In genomic region chr9:60180114-60180513, GRCm38 (mm10) we compare ENCODE assay signal across 21 mouse cellular contexts.
DNase-seq lines count a peak whose midpoint lies in the region; ATAC-seq and TF ChIP-seq lines count a peak whose summit lies in the region.
"Had no signal": no experiment of that assay in that cellular context is flagged by ENCODE, and none has a peak within 500 bp of the region (broad histone marks: within the 10 kb centered on the region; RNA-seq: fewer than 3 reads in every experiment).

No protein-coding gene starts in this region.

- 60% methylated on average over 6 of the region's 6 CpGs for WGBS in liver, embryonic 15.5 days (ENCODE audit: insufficient replicate concordance)
- 27% methylated on average over 6 of the region's 6 CpGs for WGBS in lung, embryonic 15.5 days
- 29% methylated on average over 6 of the region's 6 CpGs for WGBS in stomach, embryonic 14.5 days
- 31% methylated on average over 6 of the region's 6 CpGs for WGBS in stomach, postnatal 0 days

- intact Hi-C loops in gastrocnemius, postnatal 14 days (cut with DNase I; ENCODE audit: low total_unique reads) = no loop called here

- H3K27ac ChIP-seq in liver, embryonic 15.5 days (replicated peaks) = 0 out of 2 replicates have a peak overlapping the region, but pooled peaks have one; percentile 29
- peak overlapping the region; percentile 49 for H3K27ac ChIP-seq in lung, embryonic 15.5 days
- H3K27ac ChIP-seq in stomach, embryonic 14.5 days (ENCODE audit: low read length) = peak overlapping the region; percentile 66; the same call in 1 of the 2 replicates
- H3K27ac ChIP-seq in stomach, postnatal 0 days (replicated peaks) = peak overlapping the region; percentile 58
- H3K27ac ChIP-seq: embryonic facial prominence, embryonic 10.5 days; forebrain, embryonic 13.5 days; gastrocnemius, adult 2 months; heart, embryonic 10.5 days; heart, embryonic 15.5 days; hindbrain, embryonic 15.5 days had no signal

- DNase-seq in liver = no peak
- DNase-seq in lung, postnatal 14 days = no peak
- peak; percentile 25 for DNase-seq in stomach, postnatal 0 days (ENCODE audit: low spot score)
- no peak for DNase-seq in gastrocnemius, postnatal 14 days
- DNase-seq: adrenal gland, adult 2 months; adrenal gland, postnatal 25 days; cerebellum, adult 2 months; cerebellum, postnatal 10 days; forebrain, postnatal 0 days; gastrocnemius, adult 2 months; gastrocnemius, postnatal 36 days; heart, adult 11 months; heart, postnatal 14 days had no signal

- H3K4me1 ChIP-seq in liver, embryonic 15.5 days (replicated peaks) = 0 out of 2 replicates have a peak, but pooled peaks cover 10% of the 10 kb centered on the region
- peaks cover 7% of the 10 kb centered on the region; the same call in 1 of the 2 replicates for H3K4me1 ChIP-seq in lung, embryonic 15.5 days
- peaks cover 8% of the 10 kb centered on the region for H3K4me1 ChIP-seq in stomach, embryonic 14.5 days (ENCODE audit: control insufficient read depth, insufficient read depth, low read length)
- H3K4me1 ChIP-seq in stomach, postnatal 0 days (replicated peaks; ENCODE audit: control insufficient read depth, insufficient read depth) = no peaks in the 10 kb centered on the region
- H3K4me1 ChIP-seq: heart, embryonic 15.5 days; hindbrain, embryonic 15.5 days had no signal

- TF ChIP-seq EP300 in stomach, postnatal 0 days (optimal IDR thresholded peaks at IDR 0.05) = no peak

- no peaks in the 10 kb centered on the region for H3K27me3 ChIP-seq in liver, embryonic 15.5 days
- H3K27me3 ChIP-seq in lung, embryonic 15.5 days = no peaks in the 10 kb centered on the region
- H3K27me3 ChIP-seq in stomach, embryonic 14.5 days (ENCODE audit: control insufficient read depth, insufficient read depth, low read length) = no peaks in the 10 kb centered on the region
- H3K27me3 ChIP-seq in stomach, postnatal 0 days (ENCODE audit: control insufficient read depth, insufficient read depth, low read length) = no peaks in the 10 kb centered on the region
- H3K27me3 ChIP-seq: forebrain, embryonic 13.5 days; heart, embryonic 15.5 days; hindbrain, embryonic 15.5 days had no signal

- no peak overlapping the region for H3K9ac ChIP-seq in liver, embryonic 15.5 days
- no peak overlapping the region for H3K9ac ChIP-seq in lung, embryonic 15.5 days
- no peak overlapping the region for H3K9ac ChIP-seq in stomach, embryonic 14.5 days (replicated peaks; ENCODE audit: low read depth, low read length)
- no peak overlapping the region for H3K9ac ChIP-seq in stomach, postnatal 0 days (ENCODE audit: low read length)
- H3K9ac ChIP-seq: forebrain, embryonic 13.5 days; forebrain, postnatal 0 days; heart, embryonic 15.5 days; hindbrain, embryonic 15.5 days had no signal

- no peak for TF ChIP-seq CTCF in stomach, postnatal 0 days (IDR thresholded peaks at IDR 0.05; ENCODE audit: low read depth)

- H3K36me3 ChIP-seq in liver, embryonic 15.5 days (replicated peaks) = no peaks in the 10 kb centered on the region
- H3K36me3 ChIP-seq in lung, embryonic 15.5 days = no peaks in the 10 kb centered on the region
- H3K36me3 ChIP-seq in stomach, embryonic 14.5 days (ENCODE audit: control insufficient read depth, insufficient read depth, low read length) = no peaks in the 10 kb centered on the region
- H3K36me3 ChIP-seq in stomach, postnatal 0 days (ENCODE audit: control insufficient read depth, insufficient read depth, low read length) = no peaks in the 10 kb centered on the region
- H3K36me3 ChIP-seq: embryonic facial prominence, embryonic 10.5 days; heart, embryonic 10.5 days; heart, embryonic 15.5 days; hindbrain, embryonic 15.5 days had no signal

- H3K4me2 ChIP-seq in liver, embryonic 15.5 days = no peak overlapping the region
- H3K4me2 ChIP-seq in lung, embryonic 15.5 days = no peak overlapping the region
- H3K4me2 ChIP-seq in stomach, embryonic 14.5 days (replicated peaks; ENCODE audit: low read depth, low read length) = no peak overlapping the region
- H3K4me2 ChIP-seq in stomach, postnatal 0 days (replicated peaks; ENCODE audit: low read depth) = no peak overlapping the region
- H3K4me2 ChIP-seq: forebrain, embryonic 13.5 days; heart, embryonic 15.5 days; hindbrain, embryonic 15.5 days had no signal

- ATAC-seq in liver, embryonic 15.5 days (ENCODE audit: insufficient read depth) = no peak
- no peak for ATAC-seq in lung, embryonic 15.5 days (ENCODE audit: borderline replicate concordance, extremely low read depth, low FRiP score, low TSS enrichment)
- ATAC-seq in stomach, embryonic 14.5 days (ENCODE audit: insufficient number of reproducible peaks, insufficient read depth, low FRiP score, low read depth) = peak; percentile 56; the same call in 1 of the 2 replicates
- ATAC-seq in stomach, postnatal 0 days (ENCODE audit: low FRiP score, low TSS enrichment) = peak; percentile 65; the same call in 1 of the 2 replicates
- ATAC-seq: forebrain, embryonic 13.5 days; forebrain, postnatal 0 days had no signal

- H3K4me3 ChIP-seq in liver, embryonic 15.5 days (replicated peaks) = no peak overlapping the region
- H3K4me3 ChIP-seq in lung, embryonic 15.5 days = no peak overlapping the region
- H3K4me3 ChIP-seq in stomach, embryonic 14.5 days (ENCODE audit: low read depth, low read length) = no peak overlapping the region
- H3K4me3 ChIP-seq in stomach, postnatal 0 days (ENCODE audit: low read depth, low read length) = no peak overlapping the region
- H3K4me3 ChIP-seq: embryonic facial prominence, embryonic 10.5 days; forebrain, embryonic 13.5 days; gastrocnemius, adult 2 months; heart, embryonic 10.5 days; heart, embryonic 15.5 days; hindbrain, embryonic 15.5 days had no signal

- H3K9me3 ChIP-seq in liver, embryonic 15.5 days (replicated peaks) = no peaks in the 10 kb centered on the region
- H3K9me3 ChIP-seq in lung, embryonic 15.5 days = no peaks in the 10 kb centered on the region
- no peaks in the 10 kb centered on the region for H3K9me3 ChIP-seq in stomach, embryonic 14.5 days (ENCODE audit: control insufficient read depth, low read depth, low read length)
- H3K9me3 ChIP-seq in stomach, postnatal 0 days (ENCODE audit: control insufficient read depth, low read length) = no peaks in the 10 kb centered on the region
- H3K9me3 ChIP-seq: embryonic facial prominence, embryonic 10.5 days; forebrain, embryonic 13.5 days; heart, embryonic 10.5 days; heart, embryonic 15.5 days; hindbrain, embryonic 15.5 days had no signal

Comparison
In these comparisons a context has a peak if more than half of its experiments do, and no peak if none do; other contexts are left out.
1. ATAC-seq: peak in stomach, embryonic 14.5 days (single experiment) and stomach, postnatal 0 days (single experiment); none in liver, embryonic 15.5 days (single experiment) and lung, embryonic 15.5 days (single experiment).
2. Peak in every context shown above with its lines, with median percentiles within 50 percentile points of each other: H3K27ac ChIP-seq.